Mouse (Mus musculus): ENCODE data around the gene Cd81.

GRCm38 (mm10) chr7:143049841-143050816 lies 2.4 kb upstream of the Cd81 start:
- TF ChIP-seq GATA1 (IDR thresholded peaks at IDR 0.05; ENCODE audit: low read depth, low read length) (no peak), MEF2A (IDR thresholded peaks at IDR 0.05; ENCODE audit: extremely low read depth, insufficient replicate concordance, low read depth, low read length, poor library complexity, severe bottlenecking) (no peak), CTCF (IDR thresholded peaks at IDR 0.05 in 2 of 3, conservative IDR thresholded peaks at IDR 0.05 in 1 of 3; ENCODE audit: control insufficient read depth in 1 of 3, insufficient read depth in 1 of 3, low read depth in 2 of 3, low read length in 3 of 3, poor library complexity in 1 of 3, severe bottlenecking in 1 of 3) (no peak), RAD21 (IDR thresholded peaks at IDR 0.05; ENCODE audit: low read depth, low read length) (no peak), POLR2AphosphoS2 (IDR thresholded peaks at IDR 0.05; ENCODE audit: low read length) (no peak), USF2 (IDR thresholded peaks at IDR 0.05; ENCODE audit: borderline replicate concordance in 1 of 2, insufficient read depth in 1 of 2, low read depth in 1 of 2, low read length in 2 of 2) (no peak), SMC3 (IDR thresholded peaks at IDR 0.05; ENCODE audit: low read depth, low read length) (no peak), SIN3A (IDR thresholded peaks at IDR 0.05; ENCODE audit: low read length) (no peak), ZC3H11A (IDR thresholded peaks at IDR 0.05; ENCODE audit: low read depth, low read length) (no peak), E2F4 (IDR thresholded peaks at IDR 0.05; ENCODE audit: borderline replicate concordance, low read depth, low read length) (no peak), ZNF384 (IDR thresholded peaks at IDR 0.05; ENCODE audit: low read depth, low read length) (no peak), CHD1 (IDR thresholded peaks at IDR 0.05; ENCODE audit: low read depth, low read length) (no peak), POLR2A (IDR thresholded peaks at IDR 0.05; ENCODE audit: control insufficient read depth in 1 of 2, insufficient read depth in 1 of 2, low read depth in 1 of 2, low read length in 2 of 2, poor library complexity in 1 of 2) (no peak), EP300 (IDR thresholded peaks at IDR 0.05; ENCODE audit: low read depth in 1 of 2, low read length in 2 of 2) (no peak)

Data from MEL (cell line).